Mouse (Mus musculus): ENCODE measurements around the gene Tpm1. TPM values are rescaled to one million over a fixed set of nuclear protein-coding genes. Genes with fewer than 3 reads are reported as not detected.

Tpm1 gene
- polyA plus RNA-seq, 1 experiment from 2014 or later: 315 TPM

DNA sequence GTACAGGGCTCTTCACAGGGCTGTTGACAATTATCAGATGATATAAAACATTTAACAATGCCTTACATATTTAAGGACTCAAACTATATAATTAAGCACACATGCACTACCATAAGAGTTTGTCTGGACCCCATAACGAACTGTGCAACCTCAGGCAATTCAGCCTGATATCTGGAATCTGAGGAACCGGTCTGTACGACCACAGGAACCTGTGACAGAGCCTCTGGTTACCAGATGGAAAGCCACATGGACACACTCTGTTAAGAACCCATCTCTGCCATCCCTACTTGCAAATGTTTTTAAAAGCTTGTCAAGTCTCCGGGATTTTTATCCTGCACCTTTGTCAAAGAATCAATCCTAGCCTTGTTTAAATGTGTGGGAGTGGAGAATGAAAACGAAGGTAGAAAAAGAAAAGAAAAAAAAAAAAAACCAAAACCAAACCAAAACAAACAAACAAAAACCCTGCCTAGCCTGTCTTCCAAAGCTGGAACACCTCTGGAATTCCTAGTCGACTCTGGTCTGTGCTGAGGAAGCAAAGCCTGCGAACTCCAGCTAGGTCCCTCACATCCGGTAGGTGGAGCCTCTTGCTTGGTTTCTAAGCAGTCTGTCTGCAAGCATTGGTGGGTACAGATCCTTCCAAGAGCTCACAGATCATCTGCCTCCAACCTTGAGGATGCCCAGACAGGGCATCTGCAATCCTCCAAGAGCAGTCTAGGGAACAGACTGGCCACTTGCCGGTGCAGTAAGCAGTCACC lies 4.5 kb downstream of the Tpm1 start:
- Histone ChIP-seq H3K4me1 (replicated peaks) (peaks cover 76% of the 10 kb centered on the region), H3K4me3 (no peak overlapping the region)

DNA sequence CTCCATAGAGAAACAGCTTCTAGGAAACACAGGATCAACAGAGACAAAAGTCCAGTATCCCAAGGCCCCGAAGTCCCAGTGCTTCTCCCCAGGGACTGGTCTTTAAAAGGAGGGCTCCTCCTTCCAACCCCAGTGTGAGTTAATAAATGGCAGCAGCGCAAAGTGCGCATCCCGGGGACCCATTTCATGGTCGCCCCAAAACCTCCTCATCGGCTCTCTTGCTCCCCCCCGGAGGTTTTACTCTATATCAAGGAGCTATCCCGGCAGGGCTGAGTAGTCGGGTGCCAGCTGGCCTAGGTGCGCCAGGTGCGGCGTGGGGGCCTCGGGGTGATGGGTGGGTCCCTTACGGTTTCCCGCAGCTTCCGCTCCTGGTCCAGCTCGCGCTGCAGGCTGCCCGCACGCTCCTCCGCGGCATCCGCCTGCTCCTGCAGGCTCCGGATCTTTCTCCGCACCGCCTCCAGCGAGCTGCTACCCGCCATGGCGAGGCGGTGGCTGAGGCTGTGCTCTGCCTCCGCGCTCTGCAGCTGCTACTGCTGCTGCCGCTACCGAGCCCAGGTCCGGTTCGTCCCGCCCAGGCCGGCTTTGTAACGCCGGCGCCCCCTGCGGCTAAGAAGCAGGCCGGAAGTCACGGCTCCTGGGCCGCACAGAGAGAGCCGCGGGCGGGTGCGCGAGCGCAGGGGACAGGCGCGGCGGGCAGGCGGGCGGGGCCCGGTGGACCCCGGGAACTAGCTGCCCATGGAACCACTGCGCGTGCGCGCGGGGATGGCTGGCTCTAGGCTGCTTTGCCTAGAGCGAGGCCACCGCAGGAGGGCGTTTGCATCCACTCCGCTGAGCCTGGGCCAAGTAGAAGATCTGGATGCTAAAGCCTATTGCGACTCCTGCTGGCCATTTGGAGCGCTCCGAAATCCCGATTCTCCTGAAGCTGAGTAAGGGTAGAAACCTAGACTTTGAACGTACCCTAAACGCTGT lies 5.7 kb downstream of the Tpm1 start:
- peak overlapping the region; percentile 98 for H3K27ac ChIP-seq
- under 1% methylated on average over 73 of the region's 73 CpGs for WGBS
- H3K4me1 ChIP-seq (replicated peaks): peaks cover 75% of the 10 kb centered on the region
- DNase-seq (ENCODE audit: low spot score): peak; percentile 100
- H3K27me3 ChIP-seq (ENCODE audit: insufficient read depth, poor library complexity, severe bottlenecking): peaks cover 28% of the 10 kb centered on the region
- peaks cover 5% of the 10 kb centered on the region; the same call in 1 of the 2 replicates for H3K36me3 ChIP-seq
- H3K9me3 ChIP-seq: no peaks in the 10 kb centered on the region
- peak overlapping the region; percentile 82 for H3K4me3 ChIP-seq

More for the DNA sequence above, 4.5 kb downstream of the Tpm1 start:
- no peak overlapping the region for H3K27ac ChIP-seq
- WGBS: 34% methylated on average over 9 of the region's 9 CpGs
- H3K27me3 ChIP-seq (ENCODE audit: insufficient read depth, poor library complexity, severe bottlenecking): peaks cover 40% of the 10 kb centered on the region
- no peaks in the 10 kb centered on the region for H3K36me3 ChIP-seq
- DNase-seq (ENCODE audit: low spot score): peak; percentile 66
- no peaks in the 10 kb centered on the region for H3K9me3 ChIP-seq

DNA sequence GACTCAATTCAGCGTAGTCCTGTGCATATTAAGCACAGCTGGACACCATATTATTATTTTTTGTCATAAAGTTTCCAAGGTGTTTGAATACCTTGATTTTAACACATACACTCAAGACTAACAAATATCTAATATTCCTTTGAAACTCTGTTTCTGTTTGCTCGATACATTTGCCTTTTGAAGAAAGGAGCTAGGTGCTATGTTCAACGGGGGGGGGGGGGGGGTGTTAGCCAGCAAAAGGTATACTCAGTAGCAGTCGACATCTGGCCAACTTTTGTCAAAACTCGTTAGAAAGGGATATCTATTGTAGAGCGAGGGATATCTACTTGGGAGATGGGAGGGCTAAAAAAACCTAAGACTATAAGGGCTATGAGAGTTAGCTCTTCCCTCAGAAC lies 6.4 kb downstream of the Tpm1 start:
- WGBS: 25% methylated on average over 6 of the region's 6 CpGs
- Histone ChIP-seq H3K4me3 (peak overlapping the region; percentile 82), H3K4me1 (replicated peaks) (peaks cover 68% of the 10 kb centered on the region), H3K27me3 (ENCODE audit: insufficient read depth, poor library complexity, severe bottlenecking) (peaks cover 21% of the 10 kb centered on the region), H3K36me3 (peaks cover 7% of the 10 kb centered on the region; the same call in 1 of the 2 replicates), H3K27ac (peak overlapping the region; percentile 98), H3K9me3 (no peaks in the 10 kb centered on the region)
- DNase-seq (ENCODE audit: low spot score): no peak

DNA sequence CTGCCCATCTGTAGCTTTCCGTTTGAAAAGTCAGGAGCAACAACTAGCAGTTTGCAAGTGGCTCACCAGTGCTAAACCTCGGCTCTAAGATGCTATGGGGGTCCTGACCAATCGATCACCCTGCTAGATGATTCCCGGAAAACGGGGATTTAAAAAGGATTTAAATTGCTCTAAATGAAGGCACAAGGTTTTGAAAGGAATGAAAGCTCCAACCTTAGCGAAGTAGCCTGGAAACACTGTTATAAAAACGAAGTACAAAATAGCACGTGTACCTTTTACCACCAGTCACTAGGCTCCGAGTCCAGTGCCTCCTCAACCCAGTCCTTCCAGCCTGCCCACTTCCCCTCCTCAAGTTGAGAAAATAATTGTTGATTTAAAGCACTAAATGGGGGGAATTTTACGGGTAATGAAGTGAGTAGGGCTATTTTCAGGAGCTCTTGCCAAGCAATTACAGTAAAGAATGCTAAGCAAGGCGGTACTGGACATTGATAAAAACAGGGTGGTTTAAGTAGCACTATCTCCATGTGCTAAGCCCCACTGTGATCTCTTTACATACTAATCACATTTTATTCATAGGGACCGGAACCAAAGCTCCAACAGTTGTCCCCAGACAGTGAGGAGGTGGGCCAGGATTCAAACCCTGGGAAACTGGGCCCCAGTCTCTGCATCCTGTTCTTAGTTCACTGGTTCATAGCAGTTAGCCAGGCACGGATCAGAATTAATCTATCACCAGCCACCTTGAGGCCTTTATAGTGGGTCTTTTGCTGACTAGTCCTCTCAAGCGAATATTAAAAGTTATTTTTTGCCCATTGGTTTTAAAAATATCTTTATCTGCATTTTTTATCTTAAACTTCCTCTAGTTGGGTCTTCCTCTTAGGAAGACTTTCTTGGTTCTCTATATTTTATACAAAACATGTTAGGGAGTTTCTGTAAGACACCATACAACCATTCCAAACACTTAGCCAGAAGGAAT lies 7.1 kb downstream of the Tpm1 start:
- 69% methylated on average over 14 of the region's 14 CpGs for WGBS
- H3K4me1 ChIP-seq (replicated peaks): peaks cover 61% of the 10 kb centered on the region
- H3K27me3 ChIP-seq (ENCODE audit: insufficient read depth, poor library complexity, severe bottlenecking): peaks cover 14% of the 10 kb centered on the region
- H3K9me3 ChIP-seq: no peaks in the 10 kb centered on the region
- peaks cover 14% of the 10 kb centered on the region; the same call in 1 of the 2 replicates for H3K36me3 ChIP-seq
- H3K27ac ChIP-seq: peak overlapping the region; percentile 98
- no peak for DNase-seq (ENCODE audit: low spot score)
- H3K4me3 ChIP-seq: peak overlapping the region; percentile 82

DNA sequence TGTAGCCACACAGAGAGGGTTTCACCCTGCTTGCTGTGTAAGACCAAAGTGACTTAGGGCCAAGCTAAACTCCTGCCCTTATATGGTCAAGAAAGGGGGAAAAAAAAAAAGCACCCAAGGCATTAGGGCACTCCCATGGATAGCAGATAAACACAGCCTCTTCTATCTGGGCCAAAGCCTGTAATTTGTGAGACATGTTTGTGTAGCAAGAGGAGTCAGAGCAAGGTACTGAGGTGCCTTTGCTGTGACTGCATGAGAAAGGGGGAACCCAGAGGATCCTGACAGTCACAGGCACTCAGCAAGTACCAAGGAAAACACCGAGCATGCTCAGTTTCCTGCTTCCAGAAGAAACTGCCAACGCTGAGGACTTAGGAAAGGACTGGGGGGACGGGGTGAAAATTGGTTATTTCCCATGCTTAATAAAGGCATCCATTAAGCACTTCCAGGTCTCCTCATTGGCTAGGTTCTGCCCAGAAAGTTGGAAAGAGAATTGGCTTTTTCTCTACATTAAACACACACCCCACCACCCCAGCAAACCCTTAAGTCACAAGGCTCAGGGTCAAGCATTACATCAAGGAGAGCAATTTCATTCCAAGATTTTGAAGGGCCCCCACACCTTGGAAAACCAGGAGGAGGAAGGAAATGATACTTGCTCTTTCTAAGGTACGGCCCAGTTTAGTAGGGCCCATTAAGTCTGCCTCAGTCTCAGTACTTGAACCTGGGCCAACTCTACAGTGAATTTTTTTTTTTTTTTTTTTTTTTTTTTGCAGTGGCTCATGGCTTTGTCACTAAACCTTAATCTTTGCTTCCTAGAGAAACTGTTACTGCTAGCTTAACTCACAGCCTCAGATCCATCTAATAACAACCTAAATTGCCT lies 8.0 kb downstream of the Tpm1 start:
- Histone ChIP-seq H3K27ac (peak overlapping the region; percentile 59), H3K9me3 (no peaks in the 10 kb centered on the region), H3K27me3 (ENCODE audit: insufficient read depth, poor library complexity, severe bottlenecking) (0 out of 2 replicates have a peak, but pooled peaks cover 5% of the 10 kb centered on the region), H3K4me1 (replicated peaks) (peaks cover 52% of the 10 kb centered on the region), H3K36me3 (peaks cover 20% of the 10 kb centered on the region), H3K4me3 (no peak overlapping the region)
- DNase-seq (ENCODE audit: low spot score): no peak
- WGBS: 70% methylated on average over 4 of the region's 4 CpGs

DNA sequence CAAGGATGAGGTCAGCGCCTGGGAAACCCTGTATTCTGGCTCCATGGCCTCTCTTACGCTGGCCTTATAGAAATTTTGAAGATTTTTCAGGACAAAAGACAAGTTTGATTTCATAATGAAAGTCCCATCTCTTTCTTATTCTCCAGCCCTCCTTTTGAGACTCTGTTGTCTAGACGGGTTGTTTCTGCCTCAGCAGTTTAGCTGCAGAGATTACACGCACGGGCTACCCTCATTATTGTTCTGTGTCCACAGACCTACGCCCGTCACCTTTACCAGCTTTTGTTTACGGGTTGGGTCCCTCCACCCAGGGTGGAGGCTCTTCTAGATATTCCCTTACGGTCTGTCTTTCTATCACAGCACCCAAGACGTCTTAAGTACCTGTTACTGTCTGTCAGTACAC lies 9.3 kb downstream of the Tpm1 start:
- no peak for DNase-seq (ENCODE audit: low spot score)
- H3K4me1 ChIP-seq (replicated peaks): peaks cover 45% of the 10 kb centered on the region
- 53% methylated on average over 10 of the region's 10 CpGs for WGBS
- peaks cover 33% of the 10 kb centered on the region for H3K36me3 ChIP-seq
- 0 out of 2 replicates have a peak overlapping the region, but pooled peaks have one; percentile 6 for H3K4me3 ChIP-seq
- H3K27me3 ChIP-seq (ENCODE audit: insufficient read depth, poor library complexity, severe bottlenecking): no peaks in the 10 kb centered on the region
- peaks cover 8% of the 10 kb centered on the region for H3K9me3 ChIP-seq
- H3K27ac ChIP-seq: peak overlapping the region; percentile 62

DNA sequence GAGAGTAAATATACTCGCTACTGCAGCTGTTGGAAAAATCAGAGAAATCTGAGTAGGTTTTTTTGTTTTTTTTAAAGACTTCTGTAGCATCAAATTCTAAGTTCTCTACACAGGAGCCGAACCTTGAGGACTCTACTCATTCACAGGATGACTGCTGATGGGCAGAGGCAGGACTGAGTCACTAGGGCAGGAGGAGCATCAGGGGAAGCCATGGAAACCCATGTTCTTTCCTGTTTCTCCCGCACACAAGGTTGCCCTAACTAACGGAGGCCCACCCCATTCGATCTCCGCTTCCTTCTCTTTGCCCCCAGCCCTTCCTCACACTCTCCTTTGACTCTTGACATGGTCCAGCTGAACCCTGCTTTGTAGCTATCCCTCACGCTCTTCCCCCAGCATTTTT lies 10.5 kb downstream of the Tpm1 start:
- H3K27ac ChIP-seq: no peak overlapping the region; the same call in 1 of the 2 replicates
- DNase-seq (ENCODE audit: low spot score): no peak
- H3K9me3 ChIP-seq: peaks cover 12% of the 10 kb centered on the region
- 91% methylated on average over 7 of the region's 7 CpGs for WGBS
- H3K4me1 ChIP-seq (replicated peaks): peaks cover 45% of the 10 kb centered on the region
- no peaks in the 10 kb centered on the region for H3K27me3 ChIP-seq (ENCODE audit: insufficient read depth, poor library complexity, severe bottlenecking)
- H3K36me3 ChIP-seq: peaks cover 45% of the 10 kb centered on the region
- no peak overlapping the region for H3K4me3 ChIP-seq

DNA sequence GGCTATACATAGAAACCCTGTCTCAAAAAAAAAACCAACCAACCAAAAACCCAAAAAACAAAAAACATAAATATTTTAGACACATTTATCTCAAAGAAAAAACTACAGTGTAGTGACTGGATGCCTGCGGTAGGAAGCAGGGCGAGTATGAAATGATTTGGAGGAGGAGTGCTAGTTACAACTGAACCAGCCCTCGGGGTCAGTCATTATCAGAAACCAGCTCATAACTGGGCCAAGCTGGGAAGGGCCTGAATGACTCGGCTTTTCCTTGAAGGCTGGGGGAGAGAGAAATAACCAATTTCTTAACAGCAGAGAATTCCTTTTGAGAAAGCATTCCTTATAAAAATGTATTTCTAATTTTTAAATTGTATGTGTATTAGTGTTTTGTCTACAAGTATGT lies 11.5 kb downstream of the Tpm1 start:
- Histone ChIP-seq H3K9me3 (peaks cover 12% of the 10 kb centered on the region), H3K27me3 (ENCODE audit: insufficient read depth, poor library complexity, severe bottlenecking) (no peaks in the 10 kb centered on the region), H3K4me3 (no peak overlapping the region), H3K36me3 (peaks cover 55% of the 10 kb centered on the region), H3K4me1 (replicated peaks) (peaks cover 41% of the 10 kb centered on the region), H3K27ac (no peak overlapping the region)
- no peak for DNase-seq (ENCODE audit: low spot score)
- 95% methylated on average over 4 of the region's 4 CpGs for WGBS

DNA sequence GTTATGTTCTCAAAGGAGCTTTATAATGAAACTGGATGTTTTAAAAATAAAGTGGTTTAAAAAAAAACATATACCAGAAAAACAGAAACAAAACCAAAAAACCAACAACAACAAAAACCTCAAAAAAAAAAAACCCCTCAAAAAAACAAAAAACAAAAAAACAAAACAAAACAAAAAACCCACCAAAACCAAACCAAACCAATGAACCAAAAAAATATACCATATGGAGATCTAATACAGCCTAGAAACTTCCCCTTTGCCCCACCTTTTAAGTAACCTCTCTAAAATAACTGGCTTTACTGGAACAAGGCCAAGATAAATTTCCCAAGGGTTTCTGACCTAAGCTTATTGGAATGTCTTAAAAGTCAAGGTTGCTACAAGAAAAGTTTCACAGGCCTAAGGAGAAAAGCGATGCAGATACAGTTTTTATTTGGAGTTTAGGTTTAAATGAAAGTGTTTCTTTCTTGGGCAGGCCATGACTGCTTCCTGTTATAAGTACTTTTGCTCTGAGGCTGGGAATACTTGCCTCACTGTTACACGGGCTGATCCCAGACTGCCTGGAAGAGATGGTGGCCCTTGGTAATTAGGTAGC lies 12.6 kb downstream of the Tpm1 start:
- peaks cover 66% of the 10 kb centered on the region for H3K36me3 ChIP-seq
- no peak for DNase-seq (ENCODE audit: low spot score)
- H3K4me3 ChIP-seq: no peak overlapping the region
- H3K9me3 ChIP-seq: peaks cover 12% of the 10 kb centered on the region
- no peaks in the 10 kb centered on the region for H3K27me3 ChIP-seq (ENCODE audit: insufficient read depth, poor library complexity, severe bottlenecking)
- peaks cover 31% of the 10 kb centered on the region for H3K4me1 ChIP-seq (replicated peaks)
- H3K27ac ChIP-seq: no peak overlapping the region
- 93% methylated on average over 2 of the region's 2 CpGs for WGBS

DNA sequence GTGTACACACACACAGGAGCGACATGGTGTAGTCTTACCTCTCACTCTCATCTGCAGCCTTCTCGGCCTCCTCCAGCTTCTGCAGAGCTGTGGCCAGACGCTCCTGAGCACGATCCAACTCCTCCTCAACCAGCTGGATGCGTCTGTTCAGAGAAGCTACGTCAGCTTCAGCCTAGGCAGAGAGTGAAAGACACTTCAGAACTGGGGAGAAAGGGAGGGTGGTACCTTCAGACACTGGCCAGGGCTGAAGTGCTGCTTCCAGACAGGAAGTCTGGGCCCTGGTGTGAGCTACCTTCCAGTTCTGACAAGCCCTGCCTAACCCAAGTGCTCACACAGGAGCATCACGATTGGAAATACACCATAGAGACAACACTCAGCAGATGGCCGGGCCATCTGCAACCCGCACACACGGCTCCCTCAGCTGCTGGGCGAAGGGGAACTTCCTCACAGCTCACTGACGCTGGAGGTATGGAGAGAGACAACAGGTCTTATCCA lies 13.2 kb downstream of the Tpm1 start:
- Histone ChIP-seq H3K27me3 (ENCODE audit: insufficient read depth, poor library complexity, severe bottlenecking) (no peaks in the 10 kb centered on the region), H3K36me3 (peaks cover 72% of the 10 kb centered on the region), H3K9me3 (peaks cover 12% of the 10 kb centered on the region), H3K27ac (no peak overlapping the region), H3K4me1 (replicated peaks) (peaks cover 24% of the 10 kb centered on the region), H3K4me3 (no peak overlapping the region)
- DNase-seq (ENCODE audit: low spot score): no peak
- 91% methylated on average over 12 of the region's 12 CpGs for WGBS

DNA sequence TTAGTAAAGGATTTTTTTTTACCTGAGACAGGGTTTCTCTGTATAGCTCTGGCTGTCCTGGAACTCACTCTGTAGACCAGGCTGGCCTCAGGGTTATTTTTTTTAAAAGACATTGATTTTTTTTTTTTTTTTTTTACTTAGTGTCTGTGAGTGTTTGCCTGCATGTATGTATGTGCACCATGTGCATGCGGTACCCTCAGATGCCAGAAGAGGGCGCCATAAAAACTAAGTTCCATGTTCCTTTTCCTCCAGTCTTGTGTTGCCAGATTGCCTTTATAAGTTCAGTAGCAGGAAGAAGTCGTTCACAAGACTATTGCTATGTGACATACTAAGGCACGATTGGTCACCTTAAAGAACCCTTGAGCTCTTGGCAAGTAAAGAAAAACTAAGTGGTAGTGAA lies 14.5 kb downstream of the Tpm1 start:
- no peaks in the 10 kb centered on the region for H3K27me3 ChIP-seq (ENCODE audit: insufficient read depth, poor library complexity, severe bottlenecking)
- H3K4me1 ChIP-seq (replicated peaks): peaks cover 11% of the 10 kb centered on the region
- H3K36me3 ChIP-seq: peaks cover 85% of the 10 kb centered on the region
- peaks cover 12% of the 10 kb centered on the region for H3K9me3 ChIP-seq
- no peak overlapping the region for H3K4me3 ChIP-seq
- DNase-seq (ENCODE audit: low spot score): no peak
- WGBS: 91% methylated on average over 4 of the region's 4 CpGs
- H3K27ac ChIP-seq: no peak overlapping the region

Measured in hindbrain, embryonic 10.5 days (tissue).